Mouse (Mus musculus) Patski (cell line): ENCODE data around the gene Car9. TPM values are rescaled to one million over a fixed set of nuclear protein-coding genes. Genes with fewer than 3 reads are reported as not detected.

Experiments
- ATAC-seq: fragments of 100-300 bp; one replicate; pipeline ENCODE4 v1.8.0; 2021
- CTCF ChIA-PET: fragments of 350-600 bp; sonication (Branson Sonifier 250); formaldehyde crosslinking; loops from one replicate; lab custom pipeline; 2022; ENCODE audit warnings: inconsistent platforms; lab: Charles Lee
- POLR2A ChIA-PET: fragments of 350-600 bp; sonication (Branson Sonifier 250); formaldehyde crosslinking; loops from one replicate; lab custom pipeline; 2022; ENCODE audit warnings: antibody characterized with exemption, inconsistent platforms; lab: Charles Lee
- DNase-seq: peaks from one replicate; pipeline ENCODE4 v3.0.0-alpha.2; 2011; ENCODE audit warnings: low read depth, low spot score
- H3K27me3 ChIP-seq: fragments of 371-371 bp; one replicate; pipeline ENCODE4 v1.5.1; 2021
- CTCF ChIP-seq: fragments of 100-300 bp; IDR thresholded peaks from one replicate; pipeline ENCODE4 v1.5.1; 2021
- in situ Hi-C: fragments of 300-500 bp; cut with MboI; formaldehyde crosslinking; loops from 3 replicates; pipeline ENCODE4 v1.11.1; 2018; ENCODE audit warnings: low pct_unique_long_range_greater_than_20kb, mixed read lengths
- polyA plus RNA-seq: library from polyadenylated mRNA; unstranded; gene quantifications from one replicate; pipeline ENCODE4 v1.2.3, GENCODE M21; 2021

Car9 gene
- polyA plus RNA-seq, 1 experiment from 2014 or later = not detected

DNA sequence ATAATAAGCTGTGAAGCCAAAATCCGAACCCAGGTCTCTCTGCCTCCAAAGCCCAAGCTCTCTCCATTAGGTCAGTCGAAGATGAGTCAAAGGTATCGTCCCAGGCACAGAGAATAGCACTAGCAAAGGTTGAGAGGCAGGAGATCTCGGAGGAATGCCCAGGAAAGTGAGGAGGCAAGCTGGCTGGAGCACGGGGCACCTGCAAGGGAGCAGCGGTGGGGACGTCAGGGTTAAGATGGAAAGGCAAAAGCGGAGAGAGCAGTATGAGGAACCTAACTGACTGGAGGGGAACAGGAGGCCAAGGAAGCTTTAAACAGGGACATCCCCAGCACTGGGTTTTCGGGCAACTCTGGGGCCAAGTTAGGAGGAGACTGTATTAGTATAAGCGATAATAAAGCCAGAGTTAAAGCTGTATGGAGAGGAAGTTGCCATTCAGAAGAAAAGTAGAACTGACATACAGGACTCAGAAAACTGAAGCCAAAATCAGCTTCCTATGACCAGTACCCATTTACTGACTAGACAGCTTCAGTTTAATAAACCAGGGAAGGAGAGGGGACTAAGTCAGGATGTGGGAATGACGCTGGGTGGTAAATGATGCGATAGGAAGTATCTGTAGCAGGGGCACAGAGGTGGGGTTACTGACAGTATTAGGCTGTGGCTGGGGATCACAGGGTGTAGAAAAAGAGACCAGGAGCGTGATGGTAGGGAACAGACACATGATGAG lies 52.9 kb downstream of the Car9 start:
- ChIA-PET CTCF (interaction anchor here (1.1 to 2.7 kb wide), 3 partner anchors 11 to 29 kb away, joined by 4 to 12 read pairs (median 4); no protein-coding TSS in a partner anchor), POLR2A (interaction anchor here (0.5 to 0.6 kb wide), 5 partner anchors 16 to 455 kb away, joined by 3 to 9 read pairs (median 4); no protein-coding TSS in a partner anchor)
- ATAC-seq (no peak), DNase-seq (no peak)
- H3K27me3 ChIP-seq = no peaks in the 10 kb centered on the region
- in situ Hi-C loops = no loop called here
- TF ChIP-seq CTCF = no peak

DNA sequence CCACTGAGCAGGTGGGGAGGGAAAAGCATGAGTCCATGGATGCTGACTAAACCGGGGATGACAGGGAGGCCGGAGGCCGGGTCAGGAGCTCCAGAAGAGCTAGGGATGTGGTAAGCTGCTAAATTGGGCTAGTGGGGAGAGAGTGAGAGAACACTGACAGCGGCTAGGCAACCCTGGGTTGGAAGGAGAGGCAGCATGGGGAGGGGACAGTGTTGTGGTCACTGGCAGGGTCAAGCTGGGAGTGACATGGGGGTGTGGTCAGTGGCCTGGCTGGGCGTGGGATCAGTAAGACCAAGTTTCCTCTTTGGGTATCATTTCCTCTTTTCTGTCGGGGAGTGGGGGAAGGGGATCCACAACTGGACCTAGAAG lies 53.5 kb downstream of the Car9 start:
- in situ Hi-C loops = no loop called here
- CTCF ChIA-PET = interaction anchor here (1.1 to 2.8 kb wide), 2 partner anchors 8 to 11 kb away, joined by 4 to 9 read pairs; no protein-coding TSS in a partner anchor
- DNase-seq = no peak

DNA sequence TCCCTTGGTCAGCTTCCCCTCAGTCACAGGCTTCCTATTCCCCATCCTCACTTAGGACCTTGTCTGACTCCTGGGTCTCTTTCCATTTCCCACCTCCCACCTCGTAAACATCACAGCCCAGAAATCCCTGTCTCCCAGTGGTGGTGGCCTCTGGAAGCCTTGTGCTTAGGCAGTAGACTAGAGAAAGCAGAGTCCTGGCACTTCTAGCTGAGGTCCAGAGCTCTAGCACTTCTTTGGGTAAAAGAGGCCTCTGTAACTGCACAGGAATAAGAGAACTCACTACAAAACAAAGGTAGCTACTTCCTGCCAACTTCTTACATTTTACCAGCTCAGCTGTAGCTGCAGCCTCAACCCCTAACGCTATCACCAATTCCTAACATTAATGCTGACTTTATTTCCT lies 54.2 kb downstream of the Car9 start:
- no peak for TF ChIP-seq CTCF
- ATAC-seq = no peak
- in situ Hi-C loops = no loop called here
- H3K27me3 ChIP-seq = no peaks in the 10 kb centered on the region
- ChIA-PET CTCF (interaction anchor here (1.2 to 2.8 kb wide), 2 partner anchors 8 to 33 kb away, joined by 3 to 9 read pairs; no protein-coding TSS in a partner anchor), POLR2A (interaction anchor here (0.6 to 1.7 kb wide), 5 partner anchors 8 to 62 kb away, joined by 3 to 9 read pairs (median 4); partner anchors contain the start of genes Gba2 and Rgp1)
- no peak for DNase-seq

More for the DNA sequence above, 53.5 kb downstream of the Car9 start:
- TF ChIP-seq CTCF = no peak
- POLR2A ChIA-PET = interaction anchor here (0.6 to 1.7 kb wide), 6 partner anchors 9 to 110 kb away, joined by 3 to 5 read pairs (median 3); no protein-coding TSS in a partner anchor
- no peak for ATAC-seq
- H3K27me3 ChIP-seq = no peaks in the 10 kb centered on the region

DNA sequence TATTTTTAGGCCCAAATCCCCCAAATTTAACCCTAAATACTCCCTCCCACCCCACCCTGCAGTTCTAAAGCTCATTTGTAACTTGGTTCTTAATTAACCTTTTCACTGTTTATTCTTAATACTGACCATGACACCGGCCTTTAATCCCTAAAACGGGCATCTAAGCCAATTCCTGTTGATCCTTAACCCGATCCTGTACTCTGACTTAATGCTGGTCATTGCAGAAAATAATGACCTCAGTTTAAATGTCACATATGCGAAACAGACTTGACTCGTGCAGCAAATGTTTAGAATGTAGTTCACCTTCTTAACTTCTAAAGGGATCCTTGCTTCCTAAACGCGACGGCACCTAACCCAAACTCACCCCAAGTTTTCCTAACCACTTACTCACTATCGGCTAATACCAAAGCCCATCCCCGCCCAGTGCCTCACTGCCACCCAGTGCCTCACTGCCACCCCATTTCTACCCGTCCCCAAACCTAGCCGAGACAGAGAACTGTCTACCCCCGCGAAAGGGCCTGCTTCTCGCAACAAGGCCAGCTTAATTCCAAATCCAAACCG lies 54.8 kb downstream of the Car9 start:
- no peaks in the 10 kb centered on the region for H3K27me3 ChIP-seq
- ChIA-PET POLR2A (interaction anchor here (0.6 to 1.8 kb wide), 6 partner anchors 17 to 709 kb away, joined by 3 to 9 read pairs (median 4); partner anchors contain the start of genes Gba2 and Rgp1), CTCF (interaction anchor here (1.2 to 2.8 kb wide), 4 partner anchors 9 to 68 kb away, joined by 3 to 9 read pairs (median 5); no protein-coding TSS in a partner anchor)
- DNase-seq = no peak
- no peak for TF ChIP-seq CTCF
- in situ Hi-C loops = no loop called here
- ATAC-seq = no peak

DNA sequence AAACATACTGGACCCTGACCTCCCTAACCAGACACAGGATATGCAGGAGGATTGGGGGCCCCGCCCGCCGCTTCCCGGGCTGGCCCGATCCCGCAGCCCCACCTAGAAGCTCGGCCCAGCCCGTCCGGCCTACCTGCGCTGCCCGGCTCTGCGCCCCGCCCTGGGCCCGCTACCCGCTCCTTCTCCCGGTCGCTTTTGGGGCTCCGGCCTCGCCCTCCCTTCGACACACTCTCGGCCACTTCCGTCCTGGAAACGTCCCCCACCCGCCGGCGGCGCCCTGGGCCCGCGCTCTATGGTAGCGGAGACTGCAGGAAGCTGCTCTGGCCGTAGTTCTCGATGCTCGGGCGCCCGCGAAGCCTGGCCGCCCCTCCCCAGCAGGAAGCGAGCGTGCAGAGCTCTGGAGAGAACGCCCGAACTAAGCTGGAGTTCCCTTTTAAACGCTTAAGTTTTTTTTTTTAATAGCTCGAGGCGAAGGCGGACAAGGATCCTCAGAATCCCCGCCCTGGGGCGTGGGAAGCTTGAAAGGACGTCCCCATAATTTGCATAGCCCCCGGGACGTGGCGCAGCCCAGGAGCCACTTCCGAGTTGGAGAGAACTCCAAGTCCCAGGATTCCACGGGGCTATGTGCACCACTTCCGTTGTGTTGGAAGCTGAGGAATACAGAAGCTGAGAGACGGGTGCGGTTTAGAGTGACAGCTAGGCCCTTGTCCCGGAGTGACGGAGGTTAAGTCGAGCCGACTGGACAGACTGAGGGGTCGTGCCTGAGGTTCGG lies 55.4 kb downstream of the Car9 start, which contains the start of the genes Creb3 and Tln1:
Creb3 (plus strand) TSS at position 336 of the 772 bp plus-strand sequence.
Tln1 (minus strand) TSS at position 695 of the 772 bp plus-strand sequence.
- peak; percentile 84 for DNase-seq
- peak; percentile 76 for ATAC-seq
- no peak for TF ChIP-seq CTCF
- ChIA-PET POLR2A (interaction anchor here (0.6 to 1.8 kb wide), 5 partner anchors 16 to 709 kb away, joined by 3 to 9 read pairs (median 4); partner anchors contain the start of genes Gba2 and Rgp1), CTCF (interaction anchor here (1.2 to 2.8 kb wide), 5 partner anchors 10 to 69 kb away, joined by 3 to 9 read pairs (median 5); partner anchors contain the start of gene Ccdc107)
- in situ Hi-C loops = no loop called here
- no peaks in the 10 kb centered on the region for H3K27me3 ChIP-seq

DNA sequence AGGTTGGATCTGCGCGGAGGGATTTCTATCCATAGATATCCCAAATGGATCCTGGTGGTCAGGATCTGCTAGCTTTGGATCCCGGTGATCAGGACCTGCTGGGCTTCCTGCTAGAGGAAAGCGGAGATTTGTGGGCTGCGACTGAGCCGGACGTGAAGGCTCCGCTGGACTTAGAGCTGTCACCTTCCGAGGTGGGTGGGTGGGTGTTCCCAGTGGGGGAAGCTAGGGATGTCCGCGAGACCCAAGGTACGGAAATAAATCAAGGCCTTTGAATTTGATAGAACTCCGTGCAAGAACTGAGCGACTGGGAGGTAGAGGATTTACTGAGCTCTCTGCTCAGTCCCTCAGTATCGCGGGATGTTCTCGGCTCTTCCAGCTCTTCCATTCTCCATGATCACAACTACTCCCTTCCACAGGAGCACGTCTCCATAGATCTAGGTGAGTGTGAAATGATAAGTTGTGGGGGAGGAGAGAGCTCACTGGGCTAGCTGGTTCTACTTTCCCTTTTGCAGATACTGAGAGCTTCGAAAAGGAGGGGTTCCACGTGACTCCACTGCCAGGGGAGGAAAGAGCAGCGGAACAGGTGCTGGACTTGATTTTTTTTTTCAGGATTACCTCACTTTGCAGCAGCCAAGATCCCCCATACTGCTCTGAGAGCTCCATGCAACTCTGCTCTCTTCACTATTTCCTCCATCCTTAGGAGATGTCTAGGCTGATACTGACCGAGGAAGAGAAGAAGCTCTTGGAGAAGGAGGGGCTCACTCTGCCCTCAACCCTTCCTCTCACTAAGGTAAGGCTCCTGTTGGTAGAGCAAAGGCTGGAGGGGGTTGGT lies 56.2 kb downstream of the Car9 start:
- H3K27me3 ChIP-seq = no peaks in the 10 kb centered on the region
- in situ Hi-C loops = no loop called here
- CTCF ChIA-PET = interaction anchor here (0.8 to 2.8 kb wide), 7 partner anchors 10 to 109 kb away, joined by 3 to 9 read pairs (median 3); partner anchors contain the start of genes Ccdc107, Gba2 and Rgp1
- ATAC-seq = no peak
- no peak for TF ChIP-seq CTCF
- no peak for DNase-seq
- POLR2A ChIA-PET = interaction anchor here (0.7 to 1.8 kb wide), 2 partner anchors 16 to 150 kb away, joined by 3 to 4 read pairs; no protein-coding TSS in a partner anchor

Other genes starting within 250 kb of the Car9 start
- 0.59 TPM for gene Atp8b5, start 239.8 kb upstream of the Car9 start, polyA plus RNA-seq
- 29.6 TPM for gene Rusc2, start 125.0 kb upstream of the Car9 start, polyA plus RNA-seq
- 0.17 TPM for gene Fam166b, start 77.8 kb upstream of the Car9 start, polyA plus RNA-seq
- gene Tesk1, start 65.0 kb upstream of the Car9 start, polyA plus RNA-seq = 50.4 TPM
- gene Cd72, start 52.3 kb upstream of the Car9 start, polyA plus RNA-seq = 3.3 TPM
- not detected for gene Sit1, start 23.2 kb upstream of the Car9 start, polyA plus RNA-seq
- gene Ccdc107, start 14.1 kb upstream of the Car9 start, polyA plus RNA-seq = 42.8 TPM
- gene Arhgef39, start 7.3 kb upstream of the Car9 start, polyA plus RNA-seq = 5.5 TPM
- 0.22 TPM for gene Tpm2, start 16.8 kb downstream of the Car9 start, polyA plus RNA-seq
- 74.6 TPM for gene Creb3, start 55.4 kb downstream of the Car9 start, polyA plus RNA-seq
- 112 TPM for gene Tln1, start 55.7 kb downstream of the Car9 start, polyA plus RNA-seq
- 25.3 TPM for gene Rgp1, start 71.7 kb downstream of the Car9 start, polyA plus RNA-seq
- gene Gba2, start 71.9 kb downstream of the Car9 start, polyA plus RNA-seq = 12.5 TPM
- not detected for gene Msmp, start 77.5 kb downstream of the Car9 start, polyA plus RNA-seq
- 47.2 TPM for gene Npr2, start 125.0 kb downstream of the Car9 start, polyA plus RNA-seq
- 0.50 TPM for gene Spag8, start 146.6 kb downstream of the Car9 start, polyA plus RNA-seq
- gene Hint2, start 149.5 kb downstream of the Car9 start, polyA plus RNA-seq = 69.0 TPM
- gene Tmem8b, start 162.0 kb downstream of the Car9 start, polyA plus RNA-seq = 4.8 TPM
- gene Fam221b, start 162.2 kb downstream of the Car9 start, polyA plus RNA-seq = 0.59 TPM
- not detected for gene Olfr70, start 193.8 kb downstream of the Car9 start, polyA plus RNA-seq
- not detected for gene Olfr71, start 203.3 kb downstream of the Car9 start, polyA plus RNA-seq
- 0.50 TPM for gene Hrct1, start 220.2 kb downstream of the Car9 start, polyA plus RNA-seq
- gene Spaar, start 223.1 kb downstream of the Car9 start, polyA plus RNA-seq = 0.12 TPM